20 mouse cellular contexts compared by ENCODE assay signal in genomic region chr5:22118456-22118855, GRCm38 (mm10).
DNase-seq lines count a peak whose midpoint lies in the region; ATAC-seq lines count a peak whose summit lies in the region.
"Had no signal": no experiment of that assay in that cellular context is flagged by ENCODE, and none has a peak within 500 bp of the region (broad histone marks: within the 10 kb centered on the region; RNA-seq: fewer than 3 reads in every experiment).

No protein-coding gene starts in this region.

- no peaks in the 10 kb centered on the region for H3K27me3 ChIP-seq in midbrain, embryonic 13.5 days
- no peaks in the 10 kb centered on the region for H3K27me3 ChIP-seq in midbrain, embryonic 10.5 days (ENCODE audit: low read depth, poor library complexity, severe bottlenecking)
- H3K27me3 ChIP-seq: CH12.LX; embryonic facial prominence, embryonic 15.5 days; heart, embryonic 12.5 days; limb, embryonic 12.5 days; liver, embryonic 13.5 days had no signal

- no peak for ATAC-seq in midbrain, embryonic 13.5 days
- ATAC-seq in frontal cortex, adult (ENCODE audit: low TSS enrichment), result no peak
- ATAC-seq: forebrain, postnatal 0 days; intestine, embryonic 16.5 days had no signal

- peaks cover 5% of the 10 kb centered on the region for H3K4me1 ChIP-seq in midbrain, embryonic 13.5 days (replicated peaks)
- no peaks in the 10 kb centered on the region for H3K4me1 ChIP-seq in midbrain, embryonic 10.5 days
- H3K4me1 ChIP-seq: embryonic facial prominence, embryonic 15.5 days; limb, embryonic 12.5 days; liver, embryonic 13.5 days had no signal

- no peak overlapping the region for H3K9ac ChIP-seq in midbrain, embryonic 13.5 days (replicated peaks)
- H3K9ac ChIP-seq: embryonic facial prominence, embryonic 15.5 days; forebrain, postnatal 0 days; heart, embryonic 12.5 days; hindbrain, embryonic 14.5 days; limb, embryonic 12.5 days; liver, embryonic 13.5 days; lung, embryonic 14.5 days had no signal

- H3K4me2 ChIP-seq in midbrain, embryonic 13.5 days (replicated peaks), result no peak overlapping the region
- H3K4me2 ChIP-seq: embryonic facial prominence, embryonic 15.5 days; heart, embryonic 12.5 days; hindbrain, embryonic 14.5 days; limb, embryonic 12.5 days; liver, embryonic 13.5 days; lung, embryonic 14.5 days had no signal

- peak overlapping the region; percentile 3; the same call in 1 of the 2 replicates for H3K27ac ChIP-seq in midbrain, embryonic 13.5 days
- H3K27ac ChIP-seq in midbrain, embryonic 10.5 days (replicated peaks), result no peak overlapping the region
- H3K27ac ChIP-seq: embryonic facial prominence, embryonic 15.5 days; hindbrain, embryonic 14.5 days; limb, embryonic 12.5 days; liver, embryonic 13.5 days; macrophage had no signal

- no peaks in the 10 kb centered on the region for H3K9me3 ChIP-seq in midbrain, embryonic 13.5 days
- H3K9me3 ChIP-seq in midbrain, embryonic 10.5 days (replicated peaks), result no peaks in the 10 kb centered on the region
- H3K9me3 ChIP-seq: embryonic facial prominence, embryonic 15.5 days; heart, embryonic 12.5 days; limb, embryonic 12.5 days; liver, embryonic 13.5 days had no signal

- no peak for DNase-seq in midbrain, embryonic 10.5 days (ENCODE audit: low spot score)
- peak; percentile 78 for DNase-seq in cerebellum, adult 11-12 months
- DNase-seq in cerebellum, postnatal 14 days, result peak; percentile 67 to 79
- DNase-seq in retina, postnatal 1 day, result peak; percentile 84
- no peak for DNase-seq in thymus, postnatal 36 days
- DNase-seq: forebrain, postnatal 0 days; heart, adult 11 months; heart, postnatal 14 days; liver, embryonic 13.5 days; lung, embryonic 14.5 days; thymus, adult 18-20 months had no signal

- no peaks in the 10 kb centered on the region for H3K36me3 ChIP-seq in midbrain, embryonic 13.5 days
- no peaks in the 10 kb centered on the region for H3K36me3 ChIP-seq in midbrain, embryonic 10.5 days
- H3K36me3 ChIP-seq: embryonic facial prominence, embryonic 15.5 days; heart, embryonic 12.5 days; limb, embryonic 12.5 days; liver, embryonic 13.5 days had no signal

- WGBS in midbrain, embryonic 13.5 days, result 34% methylated on average over 6 of the region's 6 CpGs
- 60% methylated on average over 6 of the region's 6 CpGs for whole genome bisulfite sequencing in midbrain, embryonic 10.5 days

- no peak overlapping the region for H3K4me3 ChIP-seq in midbrain, embryonic 13.5 days (replicated peaks)
- no peak overlapping the region for H3K4me3 ChIP-seq in midbrain, embryonic 10.5 days
- H3K4me3 ChIP-seq: embryonic facial prominence, embryonic 15.5 days; heart, embryonic 12.5 days; limb, embryonic 12.5 days; liver, embryonic 13.5 days had no signal

Comparison
In these comparisons a context has a peak if more than half of its experiments do, and no peak if none do; other contexts are left out.
1. DNase-seq: peak in cerebellum, adult 11-12 months (single experiment), cerebellum, postnatal 14 days (2 of 2) and retina, postnatal 1 day (single experiment); none in midbrain, embryonic 10.5 days (single experiment) and thymus, postnatal 36 days (0 of 2).